ENCODE assay signal across 8 mouse cellular contexts in genomic region chr13:53211971-53212733, GRCm38 (mm10).
DNase-seq lines count a peak whose midpoint lies in the region; ATAC-seq and TF ChIP-seq lines count a peak whose summit lies in the region.

No protein-coding gene starts in this region.

- DNase-seq in cerebellum, postnatal 10 days, result peak; percentile 21 to 41
- no peak for DNase-seq in cerebellum, adult 18-20 months
- DNase-seq in ES-E14 (ENCODE audit: low read depth, low spot score), result no peak
- DNase-seq in forebrain, postnatal 0 days, result peak; percentile 26
- DNase-seq in midbrain, embryonic 10.5 days (ENCODE audit: low spot score), result peak; percentile 69
- no peak for DNase-seq in frontal cortex, postnatal 10 days (ENCODE audit: low spot score in 2 of 2)
- DNase-seq in thymus, postnatal 0 days (ENCODE audit: low spot score), result no peak
- DNase-seq in heart, postnatal 10 days, result no peak

- intact Hi-C loops in heart, postnatal 10 days (cut with DNase I), result no loop called here

- in situ Hi-C loops in ES-E14 (cut with MboI; ENCODE audit: low sequenced_read_pairs in 2 of 2, unreplicated experiment in 2 of 2), result no loop called here

- 9% methylated on average over 19 of the region's 19 CpGs for WGBS in forebrain, postnatal 0 days
- WGBS in midbrain, embryonic 10.5 days, result 11% methylated on average over 18 of the region's 19 CpGs

- 0 out of 2 replicates have a peak overlapping the region, but pooled peaks have one; percentile 42 for H3K9ac ChIP-seq in ES-E14 (ENCODE audit: insufficient read depth, low read depth, low read length, poor library complexity, severe bottlenecking)
- H3K9ac ChIP-seq in forebrain, postnatal 0 days, result peak overlapping the region; percentile 51

- H3K27me3 ChIP-seq in forebrain, postnatal 0 days (ENCODE audit: insufficient read depth, low read length), result no peaks in the 10 kb centered on the region
- 0 out of 2 replicates have a peak, but pooled peaks cover 3% of the 10 kb centered on the region for H3K27me3 ChIP-seq in midbrain, embryonic 10.5 days (ENCODE audit: low read depth, poor library complexity, severe bottlenecking)

- no peak for TF ChIP-seq CTCF in forebrain, postnatal 0 days (IDR thresholded peaks at IDR 0.05; ENCODE audit: low read depth)

- H3K4me1 ChIP-seq in ES-E14 (ENCODE audit: control insufficient read depth in 2 of 2, insufficient read depth in 2 of 2, low read length in 2 of 2, poor library complexity in 1 of 2), result peaks cover 3 to 21% of the 10 kb centered on the region in 2 experiments; a peak in 3 of 4 replicates
- no peaks in the 10 kb centered on the region for H3K4me1 ChIP-seq in forebrain, postnatal 0 days (ENCODE audit: insufficient read depth)
- peaks cover 28% of the 10 kb centered on the region for H3K4me1 ChIP-seq in midbrain, embryonic 10.5 days

- no peaks in the 10 kb centered on the region for H3K9me3 ChIP-seq in ES-E14 (ENCODE audit: control insufficient read depth, insufficient read depth, low read depth, low read length)
- no peaks in the 10 kb centered on the region for H3K9me3 ChIP-seq in forebrain, postnatal 0 days (ENCODE audit: low read length)
- no peaks in the 10 kb centered on the region for H3K9me3 ChIP-seq in midbrain, embryonic 10.5 days (replicated peaks)

- H3K4me2 ChIP-seq in forebrain, postnatal 0 days (ENCODE audit: low read depth), result peak overlapping the region; percentile 39

- ATAC-seq in forebrain, postnatal 0 days, result peak; percentile 86

- no peak overlapping the region; the same call in 1 of the 2 replicates for H3K27ac ChIP-seq in ES-E14 (ENCODE audit: insufficient read depth, low read depth, low read length, poor library complexity, severe bottlenecking)
- H3K27ac ChIP-seq in forebrain, postnatal 0 days (ENCODE audit: low read depth, low read length), result no peak overlapping the region
- peak overlapping the region; percentile 81 for H3K27ac ChIP-seq in midbrain, embryonic 10.5 days (replicated peaks)

- no peaks in the 10 kb centered on the region for H3K36me3 ChIP-seq in ES-E14 (ENCODE audit: control insufficient read depth, insufficient read depth, low read length, poor library complexity, severe bottlenecking)
- H3K36me3 ChIP-seq in forebrain, postnatal 0 days (ENCODE audit: insufficient read depth), result no peaks in the 10 kb centered on the region
- H3K36me3 ChIP-seq in midbrain, embryonic 10.5 days, result no peaks in the 10 kb centered on the region

- H3K4me3 ChIP-seq in ES-E14 (ENCODE audit: insufficient read depth in 1 of 2, low read depth in 1 of 2, low read length in 2 of 2, poor library complexity in 1 of 2, severe bottlenecking in 1 of 2), result peak overlapping the region; percentile 19 to 53; a peak in 2 of 4 replicates
- H3K4me3 ChIP-seq in forebrain, postnatal 0 days (ENCODE audit: low read depth, low read length), result peak overlapping the region; percentile 21; the same call in 1 of the 2 replicates
- H3K4me3 ChIP-seq in midbrain, embryonic 10.5 days, result peak overlapping the region; percentile 55

TF ChIP-seq in ES-E14, 5 proteins besides CTCF, POLR2A, EP300 and RAD21:
- TF ChIP-seq ZC3H11A (IDR thresholded peaks at IDR 0.05; ENCODE audit: borderline replicate concordance, low read depth, low read length) (no peak), HCFC1 (IDR thresholded peaks at IDR 0.05; ENCODE audit: borderline replicate concordance, insufficient read depth, low read length) (no peak), CHD2 (IDR thresholded peaks at IDR 0.05; ENCODE audit: low read depth, low read length) (no peak), ZNF384 (IDR thresholded peaks at IDR 0.05; ENCODE audit: low read depth, low read length) (no peak), MAFK (IDR thresholded peaks at IDR 0.05; ENCODE audit: insufficient read depth, low read depth, low read length) (no peak)

Comparison
In these comparisons a context has a peak if more than half of its experiments do, and no peak if none do; other contexts are left out.
1. DNase-seq: peak in cerebellum, postnatal 10 days (2 of 2), forebrain, postnatal 0 days (single experiment) and midbrain, embryonic 10.5 days (single experiment); none in cerebellum, adult 18-20 months (0 of 2), ES-E14 (single experiment), frontal cortex, postnatal 10 days (0 of 2), thymus, postnatal 0 days (single experiment) and heart, postnatal 10 days (0 of 2).
2. Peak in every context shown above with its lines, with median percentiles within 50 percentile points of each other: H3K4me3 ChIP-seq.